Mouse (Mus musculus): ENCODE results near the gene Bora.

Gene Bora

DNA sequence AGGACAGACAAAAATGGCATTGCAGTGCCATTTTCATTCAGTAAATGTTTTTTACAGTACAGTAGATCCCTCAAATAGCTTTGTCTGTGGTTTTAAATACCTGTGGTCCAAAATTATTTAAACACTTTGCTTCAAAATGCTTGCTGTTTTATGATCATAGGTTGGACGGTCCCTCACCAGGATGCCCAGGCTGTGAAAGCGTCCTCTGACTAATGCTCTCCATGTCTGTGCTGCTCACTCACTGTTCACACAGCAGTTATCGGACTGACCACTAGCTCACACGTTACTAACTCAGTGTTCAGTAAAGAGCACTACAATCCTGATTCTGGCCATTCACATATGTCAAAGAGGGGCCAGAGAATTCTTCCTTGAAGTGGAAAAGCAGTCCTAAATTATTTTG, 25.1 kb downstream of the Bora start:
- no peak for DNase-seq

DNA sequence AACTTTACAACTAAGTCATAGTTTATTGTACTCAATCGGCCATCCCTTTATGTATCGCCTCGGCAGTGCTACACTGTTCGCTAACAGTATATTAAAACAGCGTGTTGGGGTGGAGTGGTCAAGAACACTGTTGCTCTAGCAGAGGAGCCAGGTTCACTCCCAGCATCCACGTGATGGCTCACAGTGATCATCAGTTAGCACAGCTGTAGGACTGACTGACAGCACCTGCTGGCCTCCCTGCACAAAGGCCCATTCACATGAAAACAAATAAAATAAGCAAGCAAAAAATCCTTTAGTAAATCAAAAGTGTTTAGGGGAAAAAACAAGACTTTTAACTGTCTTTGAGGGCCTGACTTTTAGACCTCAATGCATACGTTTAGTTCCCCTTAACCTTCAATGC, 42.9 kb downstream of the Bora start:
- no peak for DNase-seq

DNA sequence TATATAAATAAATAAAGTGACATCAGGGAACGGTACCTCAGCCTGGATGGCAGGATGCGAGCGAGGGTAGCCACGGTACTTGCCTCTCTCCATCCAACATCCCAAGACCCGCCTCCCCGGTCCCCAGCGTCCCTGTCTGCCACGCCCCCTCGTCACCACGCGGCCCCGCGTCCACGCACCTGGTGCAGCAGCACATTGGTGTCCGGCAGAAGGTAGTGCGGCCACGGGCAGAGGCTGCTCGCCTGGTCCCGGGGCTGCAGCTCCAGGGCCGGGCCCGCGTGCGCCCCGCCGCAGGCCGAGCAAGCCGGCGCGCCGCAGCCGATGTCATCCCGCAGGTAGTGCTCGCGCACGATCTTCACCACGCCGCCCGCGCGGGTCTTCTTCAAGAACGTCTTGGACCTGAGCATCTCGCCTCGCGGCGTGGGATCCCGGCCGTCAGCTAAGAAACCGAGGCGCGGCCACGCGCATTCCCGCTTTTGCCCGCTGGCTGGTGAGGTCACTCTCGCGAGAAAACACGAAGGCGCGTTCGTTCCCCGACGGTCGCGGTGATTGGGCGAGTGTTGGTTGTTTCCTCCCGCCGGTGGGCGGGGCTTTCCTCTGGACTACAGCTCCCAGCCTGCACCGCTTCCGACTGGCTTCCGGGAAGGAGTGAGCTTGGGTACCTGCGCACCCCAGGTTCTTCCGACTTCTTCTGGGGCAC, 53.4 kb downstream of the Bora start, which contains the start of the genes Pibf1 and Dis3:
Gene Pibf1, plus strand, starts transcription at position 158 of the 700 bp plus-strand sequence.
Gene Dis3, minus strand, starts transcription at position 504 of the 700 bp plus-strand sequence.
- peak; percentile 99 for DNase-seq

DNA sequence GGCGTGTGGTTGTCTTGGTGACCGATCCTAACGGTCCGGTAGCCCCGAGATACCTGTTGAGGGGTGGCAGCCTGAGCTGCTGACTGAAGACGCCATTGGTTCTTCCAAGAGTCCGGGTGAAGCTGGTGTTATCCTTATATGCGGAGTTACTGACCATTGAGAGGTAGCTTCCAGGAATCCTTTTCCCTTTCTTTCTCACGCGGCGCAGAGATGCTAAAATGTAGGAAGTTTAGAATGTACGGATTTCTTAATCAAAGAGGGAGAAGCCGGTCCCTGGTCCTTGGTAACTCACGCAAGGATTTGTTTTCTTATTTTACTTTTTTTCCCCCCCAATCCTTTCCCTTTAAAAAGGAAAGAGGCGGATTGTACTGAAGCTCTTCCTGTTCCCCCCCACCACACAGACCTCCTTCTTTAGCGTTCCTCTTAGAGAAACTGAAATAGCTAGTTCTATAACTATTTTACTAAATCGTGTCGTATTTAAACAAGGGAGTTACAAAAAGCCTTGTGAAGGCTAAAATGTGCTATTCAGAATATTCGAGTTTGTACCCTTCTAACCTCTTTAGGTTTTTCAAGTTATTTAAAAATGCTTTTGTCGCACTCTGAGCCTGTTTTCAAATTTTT, 54.1 kb downstream of the Bora start:
- DNase-seq, result no peak

DNA sequence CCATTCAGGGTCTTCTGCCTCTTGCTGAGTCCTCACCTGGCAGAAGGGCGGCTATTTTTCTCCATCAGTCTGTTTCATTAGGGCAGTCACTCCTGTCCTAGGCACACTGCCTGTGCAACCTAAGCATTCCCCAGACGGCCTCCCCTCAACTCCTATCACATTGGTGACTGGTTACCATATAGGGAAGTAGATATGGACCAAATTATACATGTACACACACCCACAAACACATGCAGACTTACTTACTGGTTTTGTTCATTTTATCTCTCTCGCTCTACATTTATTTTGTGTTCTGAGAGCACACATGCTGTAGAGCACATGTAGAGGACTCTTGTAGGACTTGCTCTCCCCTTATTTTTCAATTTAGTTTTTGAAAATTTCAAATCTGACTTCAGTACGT, 57.0 kb downstream of the Bora start:
- DNase-seq, result no peak

DNA sequence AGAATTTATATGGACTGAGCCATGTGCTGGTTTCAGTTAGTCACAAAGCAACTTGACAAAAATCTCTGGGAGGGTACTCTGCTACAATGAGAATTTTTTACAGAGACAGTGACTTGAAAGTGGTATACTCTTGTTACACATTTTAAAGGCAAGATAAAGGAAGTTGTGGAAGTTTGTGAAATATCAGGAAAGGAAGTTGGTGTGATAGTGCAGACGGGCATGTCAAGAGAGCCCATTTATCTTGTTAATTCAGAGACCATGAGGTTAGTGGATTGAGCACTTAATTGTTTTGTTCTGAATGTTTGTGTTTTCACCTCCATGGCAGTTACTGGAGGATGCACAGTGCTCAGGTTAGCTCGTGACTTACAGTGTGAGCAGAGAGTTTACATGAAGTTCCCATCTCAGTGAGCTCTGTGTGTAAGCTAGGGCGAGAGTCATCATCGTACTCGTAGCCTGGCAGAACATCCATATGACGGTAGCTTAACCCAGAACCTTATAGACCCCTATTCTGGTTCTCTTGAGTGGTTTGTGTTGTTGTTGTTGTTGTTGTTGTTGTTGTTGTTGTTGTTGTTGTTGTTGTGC, 58.6 kb downstream of the Bora start:
- DNase-seq, result no peak

DNA sequence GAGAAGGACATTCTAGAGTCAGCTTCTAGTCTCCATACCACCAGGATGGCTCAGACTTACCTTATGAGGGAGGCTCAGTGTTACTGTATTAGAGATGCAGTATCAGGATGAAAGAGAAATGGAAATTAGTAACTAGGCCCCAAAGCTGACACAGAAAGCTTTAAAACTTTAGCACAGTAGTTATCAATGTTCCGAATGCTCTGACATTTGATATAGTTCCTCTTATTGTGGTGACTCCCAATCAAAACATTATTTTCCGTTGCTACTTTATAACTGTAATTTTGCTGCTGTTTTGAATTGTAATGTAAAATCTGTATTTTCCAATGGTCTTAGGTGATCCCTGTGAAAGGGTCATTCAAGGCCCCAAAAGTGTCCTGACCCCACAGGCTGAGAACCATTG, 60.6 kb downstream of the Bora start:
- no peak for DNase-seq

DNA sequence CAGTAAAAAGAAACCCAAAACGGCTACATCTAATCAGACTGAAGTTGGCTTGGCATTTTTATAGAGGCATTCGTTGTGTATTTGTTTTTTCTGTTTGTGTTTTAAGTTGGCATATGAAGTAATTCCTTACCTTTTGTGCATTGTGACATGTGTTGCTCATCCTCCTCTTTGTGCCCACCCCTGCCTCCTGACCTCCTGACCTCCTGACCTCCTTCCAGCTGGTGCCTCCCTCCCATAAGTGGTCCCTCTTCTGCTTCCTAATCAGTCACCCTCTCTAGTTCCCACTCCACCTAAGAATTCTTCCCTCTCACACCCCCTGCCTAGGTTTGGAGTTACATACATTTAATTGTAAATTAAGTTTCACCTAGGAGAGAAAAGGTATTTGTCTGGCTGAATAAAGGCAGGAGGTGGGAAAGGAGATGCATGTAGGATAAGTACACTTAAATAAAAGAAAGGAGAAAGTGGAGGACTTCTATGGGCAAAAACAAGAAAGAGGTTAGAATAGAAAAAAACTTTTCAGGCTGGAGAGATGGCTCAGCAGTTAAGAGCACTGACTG, 61.7 kb downstream of the Bora start:
- no peak for DNase-seq

DNA sequence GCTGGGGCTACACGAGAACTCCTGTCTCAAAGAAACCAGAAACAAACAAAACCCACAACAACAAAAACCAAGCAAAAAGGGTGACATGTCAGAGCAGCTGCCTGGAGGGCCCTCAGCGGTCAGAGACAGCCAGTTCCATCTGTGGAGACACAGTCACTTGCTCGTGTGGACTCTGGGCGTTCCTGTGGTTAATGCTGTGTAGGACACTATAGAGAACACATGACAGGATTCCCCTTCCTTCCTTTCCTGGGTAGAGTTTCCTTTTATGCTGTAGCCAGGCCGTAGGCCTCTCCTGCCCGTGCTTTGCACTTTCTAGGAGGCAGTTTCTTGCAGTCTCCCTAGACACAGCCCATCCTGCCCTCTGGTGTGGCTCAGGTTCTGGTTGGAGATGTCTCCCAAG, 62.7 kb downstream of the Bora start:
- DNase-seq, result no peak

DNA sequence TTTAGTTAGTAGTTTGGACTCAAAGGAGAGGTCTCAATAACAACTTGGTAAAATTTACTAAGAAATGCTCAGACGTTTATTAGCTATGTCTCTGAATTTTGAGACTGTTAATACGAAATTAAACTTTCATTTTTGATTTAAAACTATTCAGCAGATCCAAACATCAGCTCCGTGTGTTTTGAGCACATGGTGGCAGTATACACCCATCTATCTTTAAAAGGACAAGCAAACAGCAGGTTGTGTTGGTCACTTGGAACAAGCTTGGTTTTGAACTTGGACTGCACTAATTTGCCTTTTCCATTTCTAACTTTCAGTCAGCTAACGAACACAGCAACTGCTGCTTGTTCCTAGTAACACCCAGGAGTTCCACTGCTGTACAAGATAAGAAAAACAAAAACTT, 71.6 kb downstream of the Bora start:
- no peak for DNase-seq

DNA sequence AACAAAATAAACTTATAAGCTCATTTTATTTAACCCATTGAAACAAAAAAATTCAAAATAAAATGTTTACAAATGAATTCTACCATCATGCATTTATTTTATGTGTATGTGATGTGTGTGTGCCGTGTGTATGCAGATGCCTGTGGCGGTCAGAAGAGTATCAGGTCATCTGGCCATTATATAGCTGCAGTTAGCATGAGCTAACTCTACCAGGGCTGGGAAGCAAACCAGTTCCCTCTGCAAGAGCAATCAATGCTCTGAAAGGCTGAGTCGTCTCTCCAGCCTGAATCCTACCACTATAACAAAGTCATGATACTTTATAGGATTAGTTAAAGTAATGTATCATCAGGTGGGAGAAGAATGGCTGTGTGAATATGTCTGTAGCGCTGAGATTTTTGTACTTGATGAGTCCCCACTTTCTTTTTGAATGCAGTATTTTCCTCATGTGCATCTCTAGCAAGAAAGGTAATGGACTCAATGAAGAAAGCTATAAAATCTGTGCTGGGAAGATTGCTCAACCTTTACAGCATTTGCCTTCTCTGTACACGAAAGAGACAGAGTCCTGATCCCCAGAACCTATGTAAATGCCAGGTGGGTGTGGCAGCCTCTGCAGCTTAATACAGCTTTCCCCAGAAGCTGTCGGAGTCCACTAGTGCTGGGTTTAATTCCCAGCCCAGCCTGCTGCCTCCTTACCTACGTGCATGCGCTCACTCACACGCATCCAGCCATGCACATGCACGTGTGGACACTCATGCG, 75.7 kb downstream of the Bora start:
- no peak for DNase-seq

DNA sequence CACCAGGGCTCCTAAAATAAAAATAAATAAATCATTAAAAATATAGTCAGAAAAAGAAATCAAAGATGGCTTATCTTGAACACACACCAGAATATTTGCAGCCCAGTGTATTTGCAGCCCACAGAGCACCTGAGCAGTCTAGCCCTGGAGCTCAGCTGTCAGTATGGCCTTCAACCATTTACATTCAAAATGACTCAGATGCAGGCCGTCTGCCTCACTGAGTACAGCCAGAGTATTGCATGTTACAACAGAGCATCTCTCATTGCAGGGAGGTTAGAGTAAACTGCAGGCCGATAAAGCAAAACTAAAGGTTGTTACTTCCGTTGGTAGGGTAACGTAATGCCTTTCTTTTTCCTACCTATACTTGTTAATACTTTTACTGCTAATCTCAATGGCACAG, 78.1 kb downstream of the Bora start:
- DNase-seq, result no peak
